Mouse (Mus musculus) ovary, postnatal 10 days (tissue): ENCODE measurements at regions not wholly inside any gene's neighbourhood (a gene's known extent, or its start where the extent isn't known, plus 50 kb on each side); places are given as distances from the start of the nearest gene placed in this dataset.
A peak's percentile ranks its signal among the peaks of the same experiment; 100 is the strongest.

Source experiments
- DNase-seq: peaks from one replicate; pipeline ENCODE4 v3.0.0; 2022; ENCODE audit warnings: low spot score

DNA sequence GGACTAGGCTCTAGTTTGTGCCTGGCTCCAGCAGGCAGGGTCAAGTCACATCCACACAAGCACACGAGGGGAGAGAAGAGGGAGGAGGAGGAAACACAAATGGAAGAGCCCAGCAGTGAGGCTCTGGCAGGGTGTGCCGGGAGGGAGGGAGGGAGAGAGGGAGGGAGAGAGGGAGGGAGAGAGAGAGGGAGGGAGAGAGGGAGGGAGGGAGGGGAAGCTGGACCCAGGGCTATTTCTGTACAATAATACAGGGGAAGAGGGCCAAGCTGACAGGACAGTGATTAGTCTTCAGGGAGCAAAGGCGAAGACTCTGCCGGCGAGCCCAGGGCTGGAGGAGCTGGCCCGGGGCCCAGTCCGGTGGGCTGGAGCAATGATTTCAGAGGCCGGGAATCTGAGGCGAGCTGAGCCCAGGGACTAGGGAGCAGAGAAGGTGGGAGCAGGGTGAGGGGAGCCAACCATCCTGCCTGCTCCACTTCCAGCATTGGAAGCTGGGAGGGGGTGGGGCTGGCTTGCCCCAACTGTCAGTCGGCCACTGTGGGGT is 155.6 kb downstream of the Efnb1 start:
- no peak for DNase-seq

DNA sequence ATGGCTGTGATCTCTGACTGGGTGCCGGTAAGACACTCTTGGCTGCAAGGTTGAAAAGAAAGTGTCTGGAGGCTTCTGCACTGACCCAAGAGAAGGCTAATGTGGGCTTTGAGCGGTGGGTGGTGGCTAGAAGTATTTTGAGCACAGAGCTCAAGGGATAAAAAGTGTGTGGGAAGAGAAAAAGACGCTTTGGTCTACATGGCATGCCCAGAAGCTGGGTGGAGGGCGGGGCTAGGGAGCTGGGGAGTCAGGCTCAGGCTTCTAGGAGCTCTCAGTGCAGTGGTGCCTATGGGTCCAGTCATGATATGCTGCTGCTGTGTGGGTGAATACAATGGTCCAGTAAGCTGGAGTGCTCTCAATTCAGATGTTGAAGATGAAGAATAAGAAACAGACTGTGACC is 152.1 kb downstream of the Efnb1 start:
- DNase-seq = no peak

DNA sequence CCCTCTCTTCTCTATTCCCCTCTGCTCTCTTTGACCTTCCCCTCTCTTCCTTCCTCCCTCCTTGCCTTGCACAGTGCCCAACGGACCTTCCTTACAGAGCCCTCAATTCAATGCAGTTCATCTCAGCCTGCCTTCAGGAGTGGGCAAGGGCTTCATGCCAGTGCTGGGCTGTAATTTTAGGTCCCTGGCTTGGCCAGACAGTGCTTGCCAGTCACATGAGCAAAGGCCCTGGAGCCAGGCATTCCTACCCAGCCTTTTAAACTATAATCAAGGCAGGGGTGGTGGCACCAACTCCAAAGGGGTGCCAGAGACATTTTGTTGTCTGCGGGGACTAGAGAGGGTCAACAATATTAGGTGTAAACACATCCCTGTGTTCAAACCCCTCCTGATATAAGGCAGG is 150.9 kb downstream of the Efnb1 start:
- DNase-seq = no peak

DNA sequence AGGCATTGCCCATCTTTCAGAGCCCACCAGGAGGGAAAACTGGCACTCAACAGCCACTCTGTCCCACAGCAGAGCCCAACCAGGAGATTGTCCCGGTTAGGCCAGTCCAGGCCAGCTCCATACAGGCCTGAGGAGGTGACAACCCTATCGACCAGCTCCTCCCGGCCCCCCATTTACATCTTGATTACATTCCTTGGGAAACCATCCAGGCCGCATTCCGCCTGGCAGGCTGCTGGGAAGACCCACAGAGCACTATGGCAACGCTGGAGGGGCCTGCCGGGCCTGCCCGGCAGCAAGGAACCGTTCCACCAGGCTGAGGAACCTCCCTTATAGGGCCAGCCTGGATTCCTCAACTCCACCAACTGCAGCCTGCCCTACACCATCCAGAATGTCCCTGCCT is 149.7 kb downstream of the Efnb1 start:
- DNase-seq = no peak

DNA sequence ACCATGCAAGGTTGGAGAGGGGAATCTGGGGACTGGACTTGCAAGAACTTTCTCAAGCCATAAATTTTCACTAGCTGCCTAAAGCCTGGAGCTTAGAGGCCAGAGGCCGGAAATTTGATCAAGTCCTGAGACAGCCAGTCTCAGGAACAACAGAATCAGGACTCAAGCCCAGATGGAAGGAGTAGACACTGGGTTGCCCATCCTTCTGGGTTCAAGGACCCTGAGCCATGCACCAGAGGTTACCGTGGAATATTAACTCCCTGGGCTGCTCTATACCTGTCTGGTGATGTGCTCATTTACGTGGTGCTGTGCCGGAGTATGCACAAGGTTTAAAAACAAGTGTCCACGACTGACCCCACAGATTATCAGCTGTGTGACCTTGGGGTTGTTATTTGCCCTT is 145.1 kb downstream of the Efnb1 start:
- DNase-seq = no peak

DNA sequence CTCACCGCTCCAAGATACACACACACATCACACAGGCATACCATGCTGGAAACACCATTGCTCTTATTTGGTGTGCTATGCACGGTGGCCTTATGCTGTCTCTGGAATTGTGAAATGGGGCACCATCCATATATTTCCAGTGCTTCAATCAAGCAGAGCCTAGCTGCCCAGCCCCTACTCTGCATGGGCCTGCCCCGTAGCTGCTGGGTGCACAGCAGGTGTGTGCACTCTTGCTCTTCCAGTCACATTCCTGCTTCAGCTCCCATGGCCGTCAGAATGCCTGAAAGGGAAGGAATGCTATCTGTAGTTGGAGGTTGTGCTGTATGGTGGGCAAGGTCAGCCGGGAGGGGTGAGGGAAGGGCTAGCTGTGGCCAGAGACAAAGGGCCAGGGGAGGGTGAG is 144.6 kb downstream of the Efnb1 start:
- DNase-seq = no peak

DNA sequence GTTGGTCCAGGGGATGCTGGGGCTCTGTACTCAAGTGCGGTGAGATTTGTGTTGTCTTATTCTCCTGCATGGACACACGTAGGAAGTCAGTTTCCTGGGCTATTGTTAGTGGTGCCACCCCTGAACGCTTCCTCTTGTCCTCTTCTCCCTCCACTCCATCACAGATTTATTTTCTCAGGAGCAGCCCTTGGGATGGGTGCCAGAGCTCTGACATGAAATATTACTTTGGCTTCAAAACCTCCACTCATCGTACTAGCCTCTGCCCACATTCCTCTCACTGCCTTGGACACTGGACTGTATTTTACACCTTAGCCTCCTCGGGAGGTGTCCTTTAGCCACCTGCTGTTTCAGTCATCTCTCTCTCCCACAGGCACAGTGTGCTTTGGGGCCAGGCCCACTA is 139.6 kb downstream of the Efnb1 start:
- no peak for DNase-seq

DNA sequence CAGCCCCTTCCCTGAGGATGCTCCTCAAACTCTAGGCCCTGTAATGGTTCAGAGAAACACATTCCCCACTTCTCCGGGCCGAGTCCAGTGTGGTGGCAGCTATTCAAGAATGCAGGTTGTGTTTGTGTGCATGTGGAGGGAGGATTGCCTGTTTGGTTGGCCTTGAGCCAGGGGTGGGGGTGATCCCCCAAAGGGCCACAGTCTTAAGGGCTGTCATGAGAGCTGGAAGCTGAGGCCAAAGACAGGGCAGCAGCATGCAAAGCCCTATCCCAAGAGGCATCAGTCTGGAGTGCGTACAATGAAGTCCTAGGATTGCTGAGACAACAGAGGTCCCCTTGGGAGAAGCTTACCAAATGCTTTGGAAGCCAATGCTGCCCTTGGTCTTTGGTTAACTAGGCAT is 136.0 kb downstream of the Efnb1 start:
- no peak for DNase-seq

DNA sequence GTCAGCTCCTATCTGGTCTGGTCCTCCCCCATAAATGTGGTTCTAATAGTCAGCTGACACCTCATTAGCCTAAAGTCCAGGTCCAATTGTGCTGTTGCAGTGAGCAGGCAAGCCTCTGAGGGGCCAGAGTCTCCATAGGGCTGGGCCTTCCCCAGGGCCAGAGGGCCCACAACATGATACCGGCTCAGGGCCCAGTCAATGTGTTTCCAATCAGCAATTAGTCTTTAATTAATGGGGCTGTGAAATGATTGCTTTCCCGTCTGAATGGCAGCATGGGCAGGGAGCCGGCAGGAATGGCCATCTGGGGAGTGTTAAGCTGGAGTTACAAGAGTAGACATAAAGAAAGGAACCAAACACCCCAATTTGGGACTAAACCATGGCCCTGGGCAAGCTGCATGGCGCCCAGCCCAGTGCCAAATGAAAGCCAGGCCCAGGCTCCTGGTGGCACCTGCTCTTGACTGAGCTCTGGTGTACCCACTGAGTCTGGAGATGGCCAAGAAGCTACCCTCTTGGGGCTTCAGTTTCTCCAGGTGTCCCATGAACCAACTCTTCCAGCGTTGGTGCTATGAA is 113.2 kb downstream of the Efnb1 start:
- no peak for DNase-seq

DNA sequence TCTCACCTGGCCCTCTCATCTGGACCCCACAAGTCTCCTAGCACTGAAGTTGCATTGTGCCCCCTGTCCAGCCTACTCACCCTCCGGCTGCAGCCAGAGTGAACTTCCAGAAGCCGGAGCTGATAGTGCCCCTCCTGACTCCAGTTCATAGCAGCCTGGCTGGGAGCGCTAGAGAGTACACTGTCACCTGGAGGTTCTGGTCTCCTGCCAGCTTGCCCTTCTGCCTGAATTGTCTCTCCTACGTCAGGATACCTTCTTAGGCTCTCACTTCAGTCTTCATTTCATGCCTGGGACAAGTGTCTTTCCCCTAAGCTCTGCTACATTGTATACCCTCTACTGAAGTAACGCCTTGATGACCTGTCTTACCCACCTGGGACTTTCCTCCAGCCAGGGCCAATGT is 112.3 kb downstream of the Efnb1 start:
- no peak for DNase-seq

DNA sequence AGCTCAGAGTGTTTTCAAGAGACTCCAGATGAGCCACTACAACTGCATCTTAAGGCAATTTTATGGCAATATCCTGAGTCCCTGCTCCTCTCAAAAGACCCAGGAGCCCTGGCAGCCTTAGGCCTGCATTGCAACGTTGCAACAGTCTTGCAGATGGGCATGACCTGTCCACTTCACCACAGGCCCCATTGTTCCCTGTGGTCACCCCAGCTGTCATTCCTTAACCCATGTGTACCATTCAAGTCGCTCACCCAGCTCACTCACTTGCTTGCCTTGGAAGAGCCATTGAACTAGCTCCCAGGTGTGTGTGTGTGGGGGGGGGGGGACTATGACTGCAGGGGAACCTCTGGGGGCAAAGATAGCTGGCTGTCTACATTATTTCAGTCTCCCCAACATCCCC is 110.8 kb downstream of the Efnb1 start:
- no peak for DNase-seq

DNA sequence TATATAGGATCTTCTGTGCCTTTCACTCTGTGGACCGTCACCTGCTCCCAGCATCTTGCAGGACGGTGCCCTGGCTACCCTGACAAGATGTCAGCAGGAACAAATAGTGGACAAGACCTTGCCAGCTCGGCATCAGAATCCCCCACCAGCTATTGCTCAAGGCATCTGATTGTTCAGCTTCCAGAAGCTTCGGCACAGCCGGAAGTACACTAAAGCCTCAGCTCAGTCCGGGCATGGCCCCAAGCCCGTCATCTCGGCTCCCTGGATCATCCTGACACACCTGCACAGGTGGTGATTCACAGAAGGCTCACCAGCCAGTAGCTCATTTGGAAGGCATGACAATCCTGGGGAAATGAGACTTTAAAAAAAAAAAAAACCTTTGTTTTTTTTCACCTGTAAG is 110.1 kb downstream of the Efnb1 start:
- no peak for DNase-seq

DNA sequence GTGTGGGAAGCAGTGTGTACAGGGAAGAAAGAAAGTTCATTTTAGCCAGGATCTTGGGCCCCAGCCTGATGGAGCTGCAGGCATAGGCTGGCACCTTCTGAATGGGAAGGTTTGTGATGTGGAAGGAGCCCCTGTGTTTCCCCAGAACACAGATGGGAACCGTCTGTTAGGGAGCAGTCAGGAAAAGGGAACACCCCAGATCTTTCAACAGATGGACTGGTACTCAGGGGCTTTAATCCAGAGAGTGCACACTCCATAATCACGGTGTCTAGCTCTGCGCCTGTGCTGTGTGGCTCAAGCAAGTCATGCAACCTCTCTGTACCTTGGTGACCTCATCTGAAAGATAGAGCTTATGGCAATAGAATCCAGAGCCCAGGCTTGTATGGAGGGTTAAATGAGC is 109.6 kb downstream of the Efnb1 start:
- DNase-seq = no peak

DNA sequence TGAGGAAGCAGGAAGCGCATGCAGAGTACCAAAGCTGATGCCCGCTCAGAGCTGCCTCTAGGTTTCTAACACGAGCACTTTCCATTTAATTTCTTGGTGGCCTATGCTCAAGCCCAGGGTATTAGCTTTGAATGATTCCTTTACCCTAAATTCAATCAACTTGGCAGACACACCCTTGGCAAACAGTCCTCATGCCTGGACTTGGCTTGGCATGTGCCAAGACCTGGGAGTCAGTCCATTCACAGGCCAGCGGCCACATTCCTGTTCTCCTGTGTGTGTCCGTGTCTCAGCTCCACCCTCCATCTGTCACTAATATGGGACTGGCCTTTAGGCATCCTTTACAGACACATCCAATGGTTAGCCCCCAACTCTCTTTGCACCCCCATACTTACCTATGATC is 107.3 kb downstream of the Efnb1 start:
- no peak for DNase-seq

DNA sequence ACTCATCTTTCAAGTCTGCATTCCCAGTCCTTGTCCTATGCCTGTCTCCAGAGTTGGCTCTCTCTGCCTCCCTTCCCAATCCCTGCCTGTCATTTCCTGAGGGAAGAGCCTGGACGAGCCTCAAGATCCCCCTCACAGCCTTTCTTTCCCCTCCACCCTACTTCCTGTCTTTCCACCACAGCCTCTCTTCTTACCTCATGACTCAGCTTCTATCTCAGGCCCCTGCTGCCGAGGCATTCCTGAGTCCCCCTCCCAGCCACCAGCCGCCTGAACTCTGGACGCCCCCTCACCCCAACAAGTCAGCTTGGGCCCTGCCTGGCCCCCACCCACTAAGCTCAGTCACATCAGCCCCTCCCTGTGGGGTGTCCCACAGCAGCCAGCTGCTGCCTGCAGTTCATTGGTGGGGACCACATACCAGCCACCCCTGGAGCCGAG is 105.8 kb downstream of the Efnb1 start:
- DNase-seq = no peak

DNA sequence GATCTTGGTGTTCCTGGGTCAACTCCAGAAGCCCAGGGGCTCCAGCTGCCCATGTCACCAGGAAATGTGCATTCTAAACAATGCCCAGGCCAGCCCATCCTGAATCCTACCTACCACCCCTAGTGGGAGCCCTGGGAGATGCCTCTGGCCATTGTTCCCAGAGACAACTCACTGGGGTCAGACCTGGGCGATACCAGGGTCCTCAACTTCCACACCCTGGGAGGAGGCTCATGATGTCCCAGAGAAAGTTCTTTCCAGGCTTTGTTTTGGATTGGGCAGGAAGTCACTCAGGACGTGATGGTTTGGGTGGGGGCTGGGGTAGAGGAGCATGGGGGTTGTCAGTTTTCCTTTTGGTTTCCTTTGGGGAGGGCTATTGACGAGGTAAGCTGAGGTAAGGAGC is 97.1 kb downstream of the Efnb1 start:
- no peak for DNase-seq

DNA sequence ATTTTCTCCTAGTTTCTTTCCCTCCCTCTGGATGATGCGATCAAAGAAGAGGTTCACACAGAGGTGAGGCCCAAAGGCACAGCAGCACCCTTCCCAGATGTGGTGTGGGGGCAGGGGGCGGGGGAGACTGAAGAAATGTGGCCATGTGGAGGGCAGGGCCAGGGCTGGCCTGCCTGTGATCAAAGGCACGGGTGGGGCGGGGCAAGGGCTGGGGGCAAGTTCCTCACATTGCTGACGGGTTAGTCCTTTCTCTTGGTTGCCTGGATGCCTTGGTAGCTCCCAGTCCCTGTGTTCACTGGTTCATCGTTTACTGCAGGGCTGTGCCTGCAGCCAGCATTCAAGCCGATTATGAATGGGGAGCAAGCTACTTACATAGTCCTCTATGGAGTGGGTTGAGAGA is 96.4 kb downstream of the Efnb1 start:
- DNase-seq = no peak

DNA sequence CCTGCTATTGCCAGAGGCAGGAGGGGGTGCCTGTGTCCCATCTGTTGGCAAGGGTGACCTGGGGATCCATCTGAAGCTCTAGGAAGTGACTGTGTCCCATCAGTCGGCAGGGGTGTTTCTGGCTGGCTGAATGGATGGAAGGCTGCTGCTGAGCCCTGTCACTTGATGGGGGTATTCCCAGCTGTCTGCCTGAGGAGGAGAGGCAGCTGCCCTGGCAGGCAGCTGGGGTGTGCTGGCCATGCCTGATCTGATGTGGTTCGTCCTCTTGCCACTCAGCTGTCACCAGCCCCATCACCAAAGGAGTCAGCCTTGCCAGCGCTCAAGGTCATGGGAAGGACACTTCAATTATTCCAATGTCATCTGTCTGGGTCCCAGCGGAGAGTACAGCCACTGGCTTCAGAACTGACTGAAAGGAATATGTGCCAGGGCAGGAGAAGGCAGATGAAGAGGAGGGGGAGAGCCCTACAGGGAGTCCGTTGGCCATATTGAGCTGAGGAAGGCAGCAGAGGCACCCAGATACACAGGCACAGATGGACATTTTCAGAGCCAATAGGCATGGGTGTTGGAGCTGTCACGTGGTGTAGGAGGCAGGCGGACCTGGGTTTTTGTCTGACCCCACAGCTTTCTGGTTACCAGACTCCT is 89.3 kb downstream of the Efnb1 start:
- DNase-seq = no peak

DNA sequence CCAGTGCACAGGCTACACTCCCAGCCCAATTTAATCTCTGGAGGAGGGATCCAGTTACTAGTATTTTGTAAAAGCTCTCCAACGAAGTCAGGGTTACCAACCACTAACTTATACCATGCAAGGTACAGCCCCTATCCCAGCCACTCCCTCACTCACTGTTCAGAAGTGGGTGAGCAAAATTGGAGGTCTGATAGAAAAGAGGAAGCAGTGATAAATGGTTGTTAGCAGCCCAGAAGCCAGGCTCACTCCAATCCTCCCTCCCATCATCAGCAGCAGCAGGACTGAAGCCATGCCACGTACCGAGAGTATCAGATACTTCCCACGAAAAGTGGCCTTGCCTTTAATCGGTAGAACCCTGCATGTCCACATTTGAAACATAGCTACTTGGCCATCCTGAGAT is 86.1 kb downstream of the Efnb1 start:
- no peak for DNase-seq

DNA sequence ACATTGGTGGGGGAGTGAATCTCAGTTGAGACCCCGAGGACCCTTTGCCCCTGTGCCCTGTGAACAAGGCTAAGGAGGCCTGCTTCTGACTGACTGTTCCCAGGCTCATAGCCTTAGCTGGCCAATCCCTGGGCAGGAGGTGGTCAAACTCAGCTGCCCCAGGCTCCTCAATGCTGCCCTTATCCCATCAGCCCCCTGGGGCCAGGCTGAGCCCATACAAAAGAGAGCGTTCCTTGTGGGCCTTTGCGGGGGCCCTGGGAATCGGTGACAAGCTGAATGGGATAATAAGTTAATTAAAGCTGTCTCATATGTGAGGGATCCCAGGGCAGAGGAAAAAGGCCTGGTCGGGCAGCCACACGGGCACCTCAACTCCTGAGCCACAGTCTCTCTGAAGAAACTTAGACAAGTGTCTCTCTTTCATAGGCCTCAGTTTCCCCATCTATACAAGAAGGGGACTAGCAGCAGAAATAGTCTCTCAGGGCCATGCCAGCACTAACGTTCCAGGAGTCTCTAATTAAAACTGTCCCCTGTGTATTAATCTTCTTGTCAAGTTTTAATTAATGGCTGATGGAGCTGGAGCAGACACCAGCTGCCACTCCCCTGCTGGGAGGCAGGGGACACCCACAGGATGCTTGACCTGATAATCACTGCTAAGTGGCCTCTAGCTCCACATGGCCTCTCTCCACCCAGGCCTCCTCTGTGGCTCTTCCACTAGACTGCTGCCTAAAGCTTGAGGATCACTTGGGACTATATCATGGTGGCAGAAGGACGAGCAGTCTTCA is 84.9 kb downstream of the Efnb1 start:
- no peak for DNase-seq

DNA sequence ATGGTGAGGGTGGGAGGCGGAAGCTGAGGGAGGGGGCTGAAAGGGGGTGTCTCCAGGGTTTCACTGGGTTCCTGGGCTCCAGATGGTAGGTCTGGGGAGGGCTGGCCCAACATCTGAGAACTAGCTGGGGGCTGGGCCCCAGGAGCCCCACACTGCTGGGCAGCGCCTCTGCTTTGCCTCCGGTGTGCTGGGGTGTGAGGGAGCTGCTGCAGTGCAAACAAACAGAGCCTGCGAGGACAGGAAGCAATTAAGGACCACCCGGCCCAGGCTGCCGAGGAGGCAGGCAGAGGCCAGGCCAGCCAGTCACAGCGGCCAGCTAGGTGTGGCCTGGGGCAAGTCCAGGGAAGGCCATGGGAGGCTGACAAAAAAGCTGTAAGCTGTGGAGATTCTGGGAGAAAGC is 82.3 kb downstream of the Efnb1 start:
- no peak for DNase-seq

DNA sequence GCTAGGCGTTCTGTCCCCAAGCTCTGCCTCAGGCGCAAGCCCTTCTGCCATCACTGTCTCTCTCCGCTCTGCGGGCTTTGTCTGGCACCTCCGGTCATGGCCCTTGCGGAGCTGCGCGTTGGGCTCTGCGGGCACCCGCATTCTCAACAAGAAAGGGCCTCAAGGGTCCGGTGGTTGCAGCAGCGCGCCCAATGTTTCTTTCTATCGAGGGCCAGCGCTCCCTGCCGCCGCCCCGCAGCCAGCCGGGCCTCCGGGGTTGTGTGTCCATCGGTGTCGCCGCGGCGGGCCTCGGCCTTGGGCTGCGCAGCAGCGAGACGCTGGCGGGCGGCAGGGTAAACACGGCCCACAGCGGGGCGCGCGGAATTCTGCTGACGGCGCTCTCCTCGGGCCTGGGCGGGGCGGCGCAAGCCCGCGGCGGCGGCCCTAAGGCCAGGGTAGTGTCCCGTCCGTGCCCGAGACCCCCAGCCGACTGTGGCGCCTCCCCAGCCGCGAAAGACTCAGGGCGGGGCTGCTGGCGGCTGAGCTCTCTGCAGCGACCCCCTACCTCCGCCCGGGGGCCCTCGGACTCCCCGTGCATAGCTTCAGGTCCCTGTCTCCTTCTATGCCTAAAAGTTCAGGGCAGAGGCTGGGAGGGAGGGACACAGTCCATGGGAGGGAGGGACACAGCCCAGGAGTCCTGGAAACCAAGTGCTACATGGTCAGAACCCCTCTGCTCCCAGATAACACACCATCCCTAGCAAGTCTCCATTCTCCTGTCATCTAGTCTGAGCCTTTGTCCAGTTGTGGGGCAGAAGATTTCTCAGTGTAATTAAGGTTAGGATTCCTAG is 80.9 kb downstream of the Efnb1 start:
- DNase-seq = peak; percentile 19

DNA sequence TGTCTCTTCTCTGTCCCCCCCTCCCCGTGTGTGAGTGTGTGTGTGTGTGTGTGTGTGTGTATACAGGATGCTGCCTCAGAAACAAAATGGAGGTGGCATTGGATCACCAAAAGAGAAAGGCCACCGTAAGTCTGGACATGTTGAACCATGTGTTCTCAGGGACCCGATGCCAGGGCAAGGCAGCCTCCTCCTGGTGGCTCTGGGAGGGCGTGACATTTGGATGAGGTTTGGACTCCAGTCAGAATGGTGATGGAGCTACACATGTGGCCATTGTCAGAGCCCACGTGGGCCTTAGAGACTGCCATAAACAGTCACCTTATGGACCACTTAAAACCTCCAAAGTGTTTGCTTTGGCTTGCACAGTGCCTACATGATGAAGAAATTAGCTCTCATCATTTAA is 80.0 kb downstream of the Efnb1 start:
- DNase-seq = no peak
